Mouse (Mus musculus): ENCODE measurements around the gene Wfdc3. TPM values are rescaled to one million over a fixed set of nuclear protein-coding genes. Genes with fewer than 3 reads are reported as not detected.
A peak's percentile ranks its signal among the peaks of the same experiment; 100 is the strongest.

The Wfdc3 gene
- polyA plus RNA-seq, 1 experiment, result 0.23 TPM

DNA sequence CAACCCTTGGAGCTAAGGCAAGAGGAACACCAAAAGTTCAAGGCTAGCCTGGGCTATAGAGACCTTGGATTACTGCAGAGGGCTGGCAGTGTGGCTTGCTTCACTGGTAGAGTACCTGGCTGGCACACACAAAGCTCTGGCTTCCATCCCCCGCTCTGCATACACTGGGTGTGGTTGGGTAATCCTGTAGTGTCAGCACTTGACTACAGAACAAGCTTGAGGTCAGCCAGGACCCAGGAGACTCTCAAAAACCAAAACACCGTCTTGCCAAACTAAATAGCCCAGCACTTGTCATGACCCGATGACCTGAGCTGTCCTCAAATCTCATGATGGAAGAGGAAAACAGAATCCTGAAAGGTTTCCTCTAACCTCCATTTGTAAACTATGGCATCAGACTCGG, 44.7 kb upstream of the Wfdc3 start:
- no peak overlapping the region for H3K27ac ChIP-seq (ENCODE audit: control insufficient read depth, insufficient read depth, low read length)
- WGBS, result 93% methylated on average over 4 of the region's 4 CpGs
- no peak for DNase-seq
- peaks cover 18% of the 10 kb centered on the region for H3K36me3 ChIP-seq (ENCODE audit: control insufficient read depth, insufficient read depth, low read length)
- H3K4me1 ChIP-seq (replicated peaks; ENCODE audit: control insufficient read depth, insufficient read depth, low read length), result peaks cover 8% of the 10 kb centered on the region
- H3K4me3 ChIP-seq (ENCODE audit: control insufficient read depth, insufficient read depth, low read length), result no peak overlapping the region
- H3K27me3 ChIP-seq (ENCODE audit: control insufficient read depth, insufficient read depth, low read length), result no peaks in the 10 kb centered on the region
- no peak for TF ChIP-seq POLR2A (IDR thresholded peaks at IDR 0.05; ENCODE audit: control insufficient read depth, extremely low read depth, insufficient read depth, low read length, poor library complexity)
- no peak for TF ChIP-seq CTCF (IDR thresholded peaks at IDR 0.05; ENCODE audit: borderline replicate concordance, control insufficient read depth, extremely low read depth, insufficient read depth, low read length, poor library complexity)

DNA sequence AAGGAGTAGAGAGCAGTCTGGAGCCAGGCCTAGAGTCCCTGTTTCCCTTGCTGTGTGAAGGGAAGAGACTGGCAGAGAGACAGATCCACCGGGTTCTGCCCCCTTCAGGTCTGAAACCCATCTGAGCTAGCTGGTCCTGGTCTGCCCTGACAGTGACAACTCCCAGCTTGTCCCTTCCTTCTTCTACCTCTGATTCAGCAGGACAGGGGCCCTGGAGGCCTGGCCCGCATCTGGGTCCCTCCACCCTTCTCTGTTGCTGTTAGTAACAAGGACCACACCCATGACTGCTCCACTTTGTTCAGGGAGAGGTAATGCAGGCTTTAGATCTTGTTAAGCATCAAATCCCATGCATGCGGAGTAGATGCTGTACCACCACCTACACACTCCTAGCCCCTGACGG, 42.7 kb upstream of the Wfdc3 start:
- WGBS, result 93% methylated on average over 4 of the region's 4 CpGs
- no peak overlapping the region for H3K4me3 ChIP-seq (ENCODE audit: control insufficient read depth, insufficient read depth, low read length)
- no peaks in the 10 kb centered on the region for H3K27me3 ChIP-seq (ENCODE audit: control insufficient read depth, insufficient read depth, low read length)
- no peak for DNase-seq
- H3K27ac ChIP-seq (ENCODE audit: control insufficient read depth, insufficient read depth, low read length), result no peak overlapping the region
- TF ChIP-seq POLR2A (IDR thresholded peaks at IDR 0.05; ENCODE audit: control insufficient read depth, extremely low read depth, insufficient read depth, low read length, poor library complexity), result no peak
- no peak for TF ChIP-seq CTCF (IDR thresholded peaks at IDR 0.05; ENCODE audit: borderline replicate concordance, control insufficient read depth, extremely low read depth, insufficient read depth, low read length, poor library complexity)
- peaks cover 8% of the 10 kb centered on the region for H3K4me1 ChIP-seq (replicated peaks; ENCODE audit: control insufficient read depth, insufficient read depth, low read length)
- H3K36me3 ChIP-seq (ENCODE audit: control insufficient read depth, insufficient read depth, low read length), result 0 out of 2 replicates have a peak, but pooled peaks cover 8% of the 10 kb centered on the region

DNA sequence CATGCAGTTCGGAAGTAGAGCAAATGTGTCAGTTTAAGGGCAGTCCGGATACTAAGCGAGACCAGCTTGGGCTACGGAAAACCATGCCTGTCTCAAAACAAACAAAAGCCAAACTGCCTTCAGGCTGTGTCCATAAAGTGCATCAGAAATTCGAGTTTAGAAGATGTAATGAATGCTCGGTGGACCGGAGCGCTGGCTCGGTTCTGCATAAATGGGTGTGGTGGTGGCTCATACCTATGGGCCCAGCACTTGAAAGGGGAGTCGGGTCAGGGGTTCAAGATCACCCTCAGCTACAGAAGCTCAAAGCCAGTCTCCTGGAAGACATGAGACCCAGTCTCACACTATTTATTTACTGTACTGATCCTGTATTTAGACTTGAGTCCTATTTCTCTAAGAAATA, 42.0 kb upstream of the Wfdc3 start:
- no peaks in the 10 kb centered on the region for H3K27me3 ChIP-seq (ENCODE audit: control insufficient read depth, insufficient read depth, low read length)
- H3K36me3 ChIP-seq (ENCODE audit: control insufficient read depth, insufficient read depth, low read length), result 0 out of 2 replicates have a peak, but pooled peaks cover 8% of the 10 kb centered on the region
- no peak overlapping the region for H3K27ac ChIP-seq (ENCODE audit: control insufficient read depth, insufficient read depth, low read length)
- no peak for DNase-seq
- peaks cover 8% of the 10 kb centered on the region for H3K4me1 ChIP-seq (replicated peaks; ENCODE audit: control insufficient read depth, insufficient read depth, low read length)
- H3K4me3 ChIP-seq (ENCODE audit: control insufficient read depth, insufficient read depth, low read length), result no peak overlapping the region
- WGBS, result 89% methylated on average over 10 of the region's 10 CpGs
- TF ChIP-seq CTCF (IDR thresholded peaks at IDR 0.05; ENCODE audit: borderline replicate concordance, control insufficient read depth, extremely low read depth, insufficient read depth, low read length, poor library complexity) (no peak), POLR2A (IDR thresholded peaks at IDR 0.05; ENCODE audit: control insufficient read depth, extremely low read depth, insufficient read depth, low read length, poor library complexity) (no peak)

DNA sequence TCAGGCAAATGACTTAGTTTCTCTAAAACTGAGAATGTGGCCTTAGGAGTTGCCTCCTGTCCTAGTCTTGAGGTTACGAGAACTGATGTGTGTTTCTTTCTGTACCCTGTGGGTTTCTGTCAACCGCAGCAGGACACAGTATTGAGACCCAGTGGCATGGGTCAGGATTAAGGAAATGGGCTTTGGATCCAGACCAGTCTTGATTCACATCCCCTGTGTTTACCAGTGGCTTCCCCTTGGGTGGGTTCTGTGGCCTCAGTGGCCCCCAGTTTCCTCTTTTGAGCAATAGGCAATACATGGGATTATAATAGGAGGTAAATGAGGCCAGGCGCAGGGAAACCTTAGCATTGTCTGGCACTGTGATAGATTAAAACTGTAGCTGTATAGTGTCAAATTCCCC, 41.3 kb upstream of the Wfdc3 start:
- Histone ChIP-seq H3K36me3 (ENCODE audit: control insufficient read depth, insufficient read depth, low read length) (0 out of 2 replicates have a peak, but pooled peaks cover 4% of the 10 kb centered on the region), H3K4me1 (replicated peaks; ENCODE audit: control insufficient read depth, insufficient read depth, low read length) (peaks cover 8% of the 10 kb centered on the region), H3K27ac (ENCODE audit: control insufficient read depth, insufficient read depth, low read length) (no peak overlapping the region), H3K27me3 (ENCODE audit: control insufficient read depth, insufficient read depth, low read length) (no peaks in the 10 kb centered on the region), H3K4me3 (ENCODE audit: control insufficient read depth, insufficient read depth, low read length) (no peak overlapping the region)
- no peak for TF ChIP-seq POLR2A (IDR thresholded peaks at IDR 0.05; ENCODE audit: control insufficient read depth, extremely low read depth, insufficient read depth, low read length, poor library complexity)
- no peak for TF ChIP-seq CTCF (IDR thresholded peaks at IDR 0.05; ENCODE audit: borderline replicate concordance, control insufficient read depth, extremely low read depth, insufficient read depth, low read length, poor library complexity)
- no peak for DNase-seq
- 66% methylated on average over 3 of the region's 3 CpGs for WGBS

DNA sequence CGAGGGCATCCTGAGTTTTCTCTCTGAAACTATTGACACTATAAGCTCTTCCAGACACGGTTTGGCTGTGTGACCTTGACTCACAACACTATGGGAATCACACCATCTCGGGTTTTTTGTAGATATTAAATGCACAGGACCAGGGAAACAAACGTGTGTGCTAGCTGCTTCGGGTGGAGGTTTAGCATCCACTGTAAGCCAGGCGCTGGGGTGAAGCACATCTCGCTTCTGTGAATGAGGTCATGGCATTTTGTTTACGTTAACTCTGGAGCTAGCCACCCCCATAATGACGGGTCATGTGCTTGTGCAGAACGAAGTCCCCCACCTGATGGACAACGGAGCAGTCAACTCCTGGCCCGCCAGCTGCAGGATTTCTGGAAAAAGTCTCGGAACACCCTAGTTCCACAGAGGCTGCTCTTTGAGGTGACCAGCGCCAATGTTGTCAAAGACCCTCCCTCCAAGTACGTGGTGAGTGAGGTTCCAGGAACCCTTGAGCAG, 40.7 kb upstream of the Wfdc3 start:
- DNase-seq, result no peak
- no peak for TF ChIP-seq POLR2A (IDR thresholded peaks at IDR 0.05; ENCODE audit: control insufficient read depth, extremely low read depth, insufficient read depth, low read length, poor library complexity)
- no peak for TF ChIP-seq CTCF (IDR thresholded peaks at IDR 0.05; ENCODE audit: borderline replicate concordance, control insufficient read depth, extremely low read depth, insufficient read depth, low read length, poor library complexity)

DNA sequence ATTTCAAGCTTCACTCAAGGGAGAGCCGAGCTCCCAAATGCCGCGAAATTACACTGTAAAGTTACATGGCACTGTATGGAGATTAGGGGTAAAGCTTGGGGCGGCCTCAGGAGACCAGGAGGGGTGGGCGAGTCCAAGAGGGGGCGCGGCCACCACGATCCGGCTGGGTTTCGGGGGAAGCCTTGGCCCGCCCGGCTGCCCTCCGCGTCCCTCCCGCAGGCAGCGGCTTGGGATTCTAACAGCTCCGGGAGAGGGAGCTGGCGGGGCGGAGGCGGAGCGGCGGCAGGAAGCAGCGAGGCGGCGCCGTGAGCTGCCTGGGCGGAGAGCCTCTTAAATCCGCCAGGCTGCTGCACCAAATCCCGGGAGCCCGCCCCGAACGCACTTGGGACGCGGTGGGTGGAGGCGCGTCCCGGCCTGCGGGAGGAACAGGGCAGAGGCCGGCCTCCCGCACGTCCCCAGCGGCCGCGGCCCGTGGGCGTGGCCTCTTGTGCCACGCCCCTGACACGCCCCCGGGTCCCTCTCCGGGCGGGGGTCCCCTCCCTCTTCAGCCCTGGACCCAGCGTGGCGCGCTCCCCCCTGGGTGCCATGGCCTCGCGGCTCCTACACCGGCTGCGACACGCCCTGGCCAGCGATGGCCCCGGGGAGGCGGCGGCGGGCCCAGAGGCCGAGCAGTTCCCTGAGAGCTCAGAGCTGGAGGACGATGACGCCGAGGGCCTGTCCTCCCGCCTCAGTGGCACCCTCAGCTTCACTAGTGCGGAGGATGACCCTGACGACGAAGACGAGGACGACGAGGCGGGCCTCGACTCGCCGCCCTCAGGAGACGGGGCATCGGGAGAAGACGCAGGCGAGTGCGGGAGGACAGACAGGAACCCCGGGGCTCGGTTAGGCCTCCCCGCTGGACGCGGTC, 40.0 kb upstream of the Wfdc3 start, which contains the start of gene Snx21:
TSS of gene Snx21 (plus strand) at position 343 of the 907 bp plus-strand sequence.
- Histone ChIP-seq H3K27ac (ENCODE audit: control insufficient read depth, insufficient read depth, low read length) (no peak within 1 kb of the TSS), H3K4me1 (replicated peaks; ENCODE audit: control insufficient read depth, insufficient read depth, low read length) (peaks cover 8% of the 10 kb centered on the region), H3K36me3 (ENCODE audit: control insufficient read depth, insufficient read depth, low read length) (no peaks in the 10 kb centered on the region), H3K4me3 (ENCODE audit: control insufficient read depth, insufficient read depth, low read length) (peak within 1 kb of the TSS; percentile 75), H3K27me3 (ENCODE audit: control insufficient read depth, insufficient read depth, low read length) (no peaks in the 10 kb centered on the region)
- under 1% methylated on average over 88 of the region's 89 CpGs for WGBS
- TF ChIP-seq POLR2A (IDR thresholded peaks at IDR 0.05; ENCODE audit: control insufficient read depth, extremely low read depth, insufficient read depth, low read length, poor library complexity), result no peak
- no peak; the same call in 1 of the 2 replicates for TF ChIP-seq CTCF (IDR thresholded peaks at IDR 0.05; ENCODE audit: borderline replicate concordance, control insufficient read depth, extremely low read depth, insufficient read depth, low read length, poor library complexity)
- DNase-seq, result peak; percentile 61

More for the DNA sequence above, 40.7 kb upstream of the Wfdc3 start:
- 30% methylated on average over 15 of the region's 15 CpGs for WGBS
- Histone ChIP-seq H3K4me3 (ENCODE audit: control insufficient read depth, insufficient read depth, low read length) (peak overlapping the region; percentile 75), H3K27ac (ENCODE audit: control insufficient read depth, insufficient read depth, low read length) (no peak overlapping the region), H3K27me3 (ENCODE audit: control insufficient read depth, insufficient read depth, low read length) (no peaks in the 10 kb centered on the region), H3K36me3 (ENCODE audit: control insufficient read depth, insufficient read depth, low read length) (no peaks in the 10 kb centered on the region), H3K4me1 (replicated peaks; ENCODE audit: control insufficient read depth, insufficient read depth, low read length) (peaks cover 8% of the 10 kb centered on the region)
